Mouse (Mus musculus) midbrain, embryonic 10.5 days (tissue): Measurements from ENCODE around the gene Chrna5. TPM values are rescaled to one million over a fixed set of nuclear protein-coding genes. Genes with fewer than 3 reads are reported as not detected.

ENCODE experiments used
- DNase-seq: peaks from one replicate; pipeline ENCODE4 v3.0.0-alpha.2; 2017; ENCODE audit warnings: low spot score
- H3K27ac ChIP-seq: fragments of 300-500 bp; sonication (generic); replicated peaks from 2 replicates; pipeline ENCODE4 v1.5.1; 2016; ENCODE audit warnings: mild to moderate bottlenecking
- H3K27me3 ChIP-seq: fragments of 300-500 bp; sonication (generic); 2 replicates; pipeline ENCODE4 v1.6.1; 2016; ENCODE audit warnings: low read depth, mild to moderate bottlenecking; ENCODE audit not compliant: poor library complexity, severe bottlenecking
- H3K36me3 ChIP-seq: fragments of 300-500 bp; sonication (generic); 2 replicates; pipeline ENCODE4 v1.6.1; 2016; ENCODE audit warnings: mild to moderate bottlenecking, moderate library complexity
- H3K4me1 ChIP-seq: fragments of 300-500 bp; sonication (generic); 2 replicates; pipeline ENCODE4 v1.6.1; 2016
- H3K4me3 ChIP-seq: fragments of 300-500 bp; sonication (generic); 2 replicates; pipeline ENCODE4 v1.5.1; 2016; ENCODE audit warnings: mild to moderate bottlenecking, moderate library complexity
- H3K9me3 ChIP-seq: fragments of 300-500 bp; sonication (generic); replicated peaks from 2 replicates; pipeline ENCODE4 v1.6.1; 2016; ENCODE audit warnings: mild to moderate bottlenecking
- WGBS: fragments of 180-500 bp; shearing (Covaris S2); methylation state at CpG from one replicate; pipeline ENCODE4 v1.1.7; 2016; 5-methylcytosine and 5-hydroxymethylcytosine counted together
- polyA plus RNA-seq: library from polyadenylated mRNA; unstranded; fragments of >200 nt; fragmentation: Nextera tagmentation; extraction: Ambion mirVana; gene quantifications from 2 replicates; pipeline ENCODE4 v1.2.1, GENCODE M21; 2016

The Chrna5 gene
- polyA plus RNA-seq, 1 experiment from 2014 or later: 2.7 TPM

GRCm38 (mm10) chr9:55026275-55026663 is 45.6 kb downstream of the Chrna5 start, which contains the start of gene Chrna3:
TSS of gene Chrna3 (minus strand) at chr9:55026562.
- Histone ChIP-seq H3K4me1 (peaks cover 33% of the 10 kb centered on the region), H3K27ac (peak within 1 kb of the TSS; percentile 80), H3K27me3 (peaks cover 42% of the 10 kb centered on the region), H3K4me3 (peak within 1 kb of the TSS; percentile 62), H3K9me3 (no peaks in the 10 kb centered on the region), H3K36me3 (no peaks in the 10 kb centered on the region)
- WGBS: 1% methylated on average over 39 of the region's 39 CpGs
- DNase-seq: peak; percentile 65

GRCm38 (mm10) chr9:55031435-55032167 is 50.9 kb downstream of the Chrna5 start:
- DNase-seq: peak; percentile 51
- Histone ChIP-seq H3K9me3 (no peaks in the 10 kb centered on the region), H3K4me3 (no peak overlapping the region), H3K27me3 (peaks cover 16% of the 10 kb centered on the region), H3K4me1 (peaks cover 26% of the 10 kb centered on the region), H3K36me3 (0 out of 2 replicates have a peak, but pooled peaks cover 5% of the 10 kb centered on the region), H3K27ac (peak overlapping the region; percentile 64)
- whole genome bisulfite sequencing: 39% methylated on average over 6 of the region's 6 CpGs

GRCm38 (mm10) chr9:55038948-55039347 is 58.3 kb downstream of the Chrna5 start:
- H3K27ac ChIP-seq: no peak overlapping the region
- no peaks in the 10 kb centered on the region for H3K27me3 ChIP-seq
- H3K4me3 ChIP-seq: no peak overlapping the region
- H3K9me3 ChIP-seq: no peaks in the 10 kb centered on the region
- no peak for DNase-seq
- H3K4me1 ChIP-seq: peaks cover 7% of the 10 kb centered on the region
- WGBS: 92% methylated on average over 8 of the region's 8 CpGs
- 0 out of 2 replicates have a peak, but pooled peaks cover 5% of the 10 kb centered on the region for H3K36me3 ChIP-seq

- H3K4me3 ChIP-seq: no peak overlapping the region
- DNase-seq: no peak
- no peaks in the 10 kb centered on the region for H3K9me3 ChIP-seq
- no peak overlapping the region for H3K27ac ChIP-seq
- WGBS: 73% methylated on average over 5 of the region's 5 CpGs
- peaks cover 1% of the 10 kb centered on the region; the same call in 1 of the 2 replicates for H3K27me3 ChIP-seq
- peaks cover 13% of the 10 kb centered on the region for H3K4me1 ChIP-seq
- H3K36me3 ChIP-seq: 0 out of 2 replicates have a peak, but pooled peaks cover under 1% of the 10 kb centered on the region
Measured at GRCm38 (mm10) chr9:55039983-55040382, 59.3 kb downstream of the Chrna5 start.

GRCm38 (mm10) chr9:55041389-55041788 is 60.7 kb downstream of the Chrna5 start:
- Histone ChIP-seq H3K9me3 (no peaks in the 10 kb centered on the region), H3K27me3 (peaks cover 10% of the 10 kb centered on the region; the same call in 1 of the 2 replicates), H3K27ac (no peak overlapping the region), H3K36me3 (no peaks in the 10 kb centered on the region), H3K4me3 (no peak overlapping the region), H3K4me1 (peaks cover 13% of the 10 kb centered on the region)
- WGBS: 78% methylated on average over 2 of the region's 2 CpGs
- no peak for DNase-seq

- no peak for DNase-seq
- Histone ChIP-seq H3K4me3 (peak overlapping the region; percentile 9; the same call in 1 of the 2 replicates), H3K36me3 (no peaks in the 10 kb centered on the region), H3K4me1 (peaks cover 29% of the 10 kb centered on the region), H3K9me3 (no peaks in the 10 kb centered on the region), H3K27ac (0 out of 2 replicates have a peak overlapping the region, but pooled peaks have one; percentile 20), H3K27me3 (peaks cover 21% of the 10 kb centered on the region)
- 17% methylated on average over 8 of the region's 8 CpGs for WGBS
Measured at GRCm38 (mm10) chr9:55043688-55044087, 63.0 kb downstream of the Chrna5 start.

GRCm38 (mm10) chr9:55045001-55045400 is 64.3 kb downstream of the Chrna5 start:
- no peaks in the 10 kb centered on the region for H3K36me3 ChIP-seq
- no peak overlapping the region for H3K4me3 ChIP-seq
- 81% methylated on average over 2 of the region's 2 CpGs for WGBS
- H3K27ac ChIP-seq: no peak overlapping the region
- peaks cover 21% of the 10 kb centered on the region for H3K27me3 ChIP-seq
- H3K4me1 ChIP-seq: peaks cover 34% of the 10 kb centered on the region
- no peak for DNase-seq
- no peaks in the 10 kb centered on the region for H3K9me3 ChIP-seq

GRCm38 (mm10) chr9:55046764-55047163 is 66.1 kb downstream of the Chrna5 start:
- Histone ChIP-seq H3K4me3 (no peak overlapping the region), H3K27ac (no peak overlapping the region), H3K9me3 (no peaks in the 10 kb centered on the region), H3K27me3 (peaks cover 21% of the 10 kb centered on the region), H3K4me1 (peaks cover 33% of the 10 kb centered on the region), H3K36me3 (no peaks in the 10 kb centered on the region)
- DNase-seq: no peak
- 1% methylated on average over 3 of the region's 3 CpGs for WGBS

- H3K27me3 ChIP-seq: peaks cover 21% of the 10 kb centered on the region
- peak within 1 kb of the TSS; percentile 66 for H3K4me3 ChIP-seq
- H3K36me3 ChIP-seq: no peaks in the 10 kb centered on the region
- peak; percentile 48 for DNase-seq
- peak within 1 kb of the TSS; percentile 75 for H3K27ac ChIP-seq
- no peaks in the 10 kb centered on the region for H3K9me3 ChIP-seq
- peaks cover 33% of the 10 kb centered on the region for H3K4me1 ChIP-seq
- under 1% methylated on average over 23 of the region's 23 CpGs for WGBS
Measured at GRCm38 (mm10) chr9:55048211-55048880, 67.7 kb downstream of the Chrna5 start, which contains the start of gene Chrnb4. TSS of gene Chrnb4 (minus strand) at chr9:55048779.

GRCm38 (mm10) chr9:55055386-55055930 is 74.8 kb downstream of the Chrna5 start:
- Histone ChIP-seq H3K9me3 (no peaks in the 10 kb centered on the region), H3K4me3 (no peak overlapping the region), H3K4me1 (no peaks in the 10 kb centered on the region; the same call in 1 of the 2 replicates), H3K27me3 (no peaks in the 10 kb centered on the region), H3K27ac (no peak overlapping the region), H3K36me3 (no peaks in the 10 kb centered on the region)
- no peak for DNase-seq
- 87% methylated on average over 2 of the region's 2 CpGs for WGBS
